Mouse (Mus musculus) layer of hippocampus, adult 9-11 months (tissue): ENCODE data around the gene Gm39115.
A peak's percentile ranks its signal among the peaks of the same experiment; 100 is the strongest.

Source experiments
- DNase-seq: peaks from one replicate; pipeline ENCODE4 v3.0.0; 2022

The Gm39115 gene

DNA sequence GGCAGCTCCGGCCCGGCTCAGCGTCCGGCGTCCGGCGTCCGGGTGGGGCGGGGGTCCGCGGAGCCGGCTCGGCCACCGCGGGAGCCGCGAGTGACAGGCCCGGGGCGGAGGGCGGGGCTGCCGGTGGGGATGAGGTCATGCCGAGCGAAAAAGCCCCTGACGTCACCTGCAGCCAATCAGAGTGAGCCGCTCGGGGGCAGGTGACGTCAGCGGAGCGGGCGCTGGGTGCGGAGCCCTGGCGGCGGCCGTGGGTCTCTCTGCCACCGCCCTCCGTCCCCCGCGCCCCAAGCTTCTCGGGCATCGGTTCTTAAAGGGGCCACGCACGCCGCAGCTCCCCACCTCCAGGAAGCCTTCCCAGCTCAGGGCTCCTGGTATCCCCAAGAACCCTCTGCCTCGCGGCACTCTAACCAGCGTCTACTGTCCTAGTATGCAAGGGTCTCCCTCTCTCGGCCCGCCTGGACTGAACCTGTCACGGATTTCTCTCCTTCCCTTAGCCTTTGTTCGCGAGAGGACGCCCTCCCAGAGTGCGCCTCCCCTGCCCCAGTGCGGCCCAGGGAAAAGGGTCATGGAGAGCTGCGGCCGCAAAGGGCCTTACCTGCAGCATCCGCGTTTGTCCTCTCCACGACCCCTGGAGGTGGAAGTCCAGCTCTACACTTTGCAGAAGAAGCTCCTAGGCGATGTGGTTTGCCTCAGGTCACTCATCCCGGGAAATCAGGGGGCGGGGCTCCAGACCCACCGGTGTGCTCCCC is 40.5 kb downstream of the Gm39115 start, which contains the start of gene Dusp8:
Gene Dusp8, minus strand, starts transcription at position 661 of the 749 bp plus-strand sequence.
- DNase-seq: peak; percentile 94

DNA sequence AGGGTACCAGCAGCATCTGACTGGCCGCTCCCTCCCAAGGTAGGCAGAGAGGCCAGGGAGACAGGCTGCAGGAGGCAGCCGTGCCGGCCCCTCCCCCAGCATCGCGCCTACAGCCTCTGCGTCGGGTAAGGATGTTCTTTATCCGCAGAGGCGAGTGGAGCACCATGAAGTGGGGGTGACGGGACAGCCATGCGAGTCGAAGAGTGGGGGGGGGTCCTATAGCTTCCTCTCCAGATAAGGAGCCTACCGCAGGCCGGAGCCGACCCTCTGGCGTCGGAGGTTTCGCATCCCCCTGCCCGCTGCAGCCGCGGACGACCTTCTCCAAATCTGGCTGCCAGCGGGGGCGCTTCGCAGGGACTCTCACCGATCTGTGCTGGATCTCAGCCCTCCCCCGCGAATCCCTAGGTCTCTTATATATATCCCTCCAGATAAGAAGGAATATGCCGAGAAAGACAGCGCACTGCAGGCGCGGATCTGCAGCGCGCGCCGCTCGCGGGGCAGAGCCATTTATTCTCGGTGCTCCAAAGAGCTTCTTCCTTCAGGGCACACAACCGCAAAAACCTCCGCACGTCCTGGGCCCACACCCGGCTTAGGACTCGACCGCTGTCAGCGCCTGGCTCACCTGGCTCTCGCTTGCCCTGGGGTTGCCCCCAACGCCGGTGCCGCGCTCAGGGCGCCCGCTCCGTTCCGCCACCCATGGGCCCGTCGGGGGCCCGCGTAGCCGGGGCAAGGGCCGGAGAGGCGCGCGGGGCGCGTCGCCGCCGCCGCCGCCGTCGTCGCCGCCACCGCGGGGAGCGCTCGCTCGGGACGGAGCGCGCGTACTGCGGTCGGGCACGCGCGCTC is 41.3 kb downstream of the Gm39115 start:
- DNase-seq: peak; percentile 63

DNA sequence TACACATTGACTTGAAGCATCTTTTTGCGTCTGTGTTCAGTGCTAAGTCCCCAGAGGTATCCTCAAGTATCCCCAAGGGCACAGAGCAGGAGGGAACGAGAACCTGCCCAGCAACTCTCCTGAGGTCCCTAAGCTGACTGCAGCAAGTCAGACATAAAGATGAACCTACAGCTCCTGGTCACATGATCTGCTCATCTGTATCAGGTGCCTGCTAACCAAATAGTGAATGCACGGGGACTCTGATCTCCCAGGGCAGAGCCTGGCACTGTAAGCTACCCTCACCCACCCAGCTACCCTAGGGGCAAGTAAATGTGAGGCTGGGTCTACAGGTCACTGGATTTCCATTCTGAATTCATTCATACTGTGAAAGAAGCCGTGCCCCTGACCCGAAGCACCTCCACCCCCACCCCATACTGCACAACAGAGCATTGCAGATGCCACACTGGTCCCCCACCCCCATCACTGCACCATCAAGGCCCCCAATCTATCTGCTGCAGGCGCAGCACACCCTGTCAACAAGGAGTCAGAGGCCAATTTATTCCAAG is 42.1 kb downstream of the Gm39115 start:
- no peak for DNase-seq

DNA sequence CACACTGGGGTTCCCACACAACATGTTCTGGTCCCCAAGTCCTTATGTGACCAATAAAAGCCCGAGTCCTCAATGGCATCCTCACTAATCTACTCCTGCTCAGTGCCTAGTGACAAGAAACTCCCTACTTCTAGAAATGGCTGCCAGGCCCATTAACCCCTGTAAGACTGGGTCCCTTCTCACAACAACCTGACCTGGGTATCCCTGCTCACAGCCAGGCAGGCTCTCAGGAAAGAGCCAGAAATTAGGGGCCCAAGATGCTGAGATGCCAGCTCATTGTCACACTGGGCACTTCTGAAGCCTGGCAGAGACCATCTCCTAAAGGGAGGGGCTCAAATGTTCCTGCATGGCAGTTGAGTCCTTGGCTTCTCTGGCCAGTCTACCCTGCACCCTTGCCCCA is 42.8 kb downstream of the Gm39115 start:
- no peak for DNase-seq

DNA sequence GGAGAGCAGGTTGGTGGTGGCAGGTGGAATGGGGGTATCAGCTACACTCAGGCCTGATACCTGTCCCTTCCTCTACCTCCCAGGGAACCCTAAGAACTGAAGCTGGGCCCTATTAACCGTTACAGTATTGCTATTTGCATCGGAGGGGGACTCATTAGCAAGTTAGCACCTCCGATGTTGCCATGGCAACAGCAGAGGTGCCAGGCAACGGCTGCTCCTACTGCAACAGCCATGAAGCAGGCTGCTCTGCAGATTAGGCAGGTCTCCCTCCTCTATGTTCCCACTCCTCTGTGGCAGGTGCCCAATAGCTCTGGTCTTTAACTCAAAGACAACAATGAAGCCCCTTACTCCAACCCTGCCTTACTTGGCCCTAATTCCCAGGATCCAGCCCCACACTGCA is 44.0 kb downstream of the Gm39115 start:
- DNase-seq: peak; percentile 85

DNA sequence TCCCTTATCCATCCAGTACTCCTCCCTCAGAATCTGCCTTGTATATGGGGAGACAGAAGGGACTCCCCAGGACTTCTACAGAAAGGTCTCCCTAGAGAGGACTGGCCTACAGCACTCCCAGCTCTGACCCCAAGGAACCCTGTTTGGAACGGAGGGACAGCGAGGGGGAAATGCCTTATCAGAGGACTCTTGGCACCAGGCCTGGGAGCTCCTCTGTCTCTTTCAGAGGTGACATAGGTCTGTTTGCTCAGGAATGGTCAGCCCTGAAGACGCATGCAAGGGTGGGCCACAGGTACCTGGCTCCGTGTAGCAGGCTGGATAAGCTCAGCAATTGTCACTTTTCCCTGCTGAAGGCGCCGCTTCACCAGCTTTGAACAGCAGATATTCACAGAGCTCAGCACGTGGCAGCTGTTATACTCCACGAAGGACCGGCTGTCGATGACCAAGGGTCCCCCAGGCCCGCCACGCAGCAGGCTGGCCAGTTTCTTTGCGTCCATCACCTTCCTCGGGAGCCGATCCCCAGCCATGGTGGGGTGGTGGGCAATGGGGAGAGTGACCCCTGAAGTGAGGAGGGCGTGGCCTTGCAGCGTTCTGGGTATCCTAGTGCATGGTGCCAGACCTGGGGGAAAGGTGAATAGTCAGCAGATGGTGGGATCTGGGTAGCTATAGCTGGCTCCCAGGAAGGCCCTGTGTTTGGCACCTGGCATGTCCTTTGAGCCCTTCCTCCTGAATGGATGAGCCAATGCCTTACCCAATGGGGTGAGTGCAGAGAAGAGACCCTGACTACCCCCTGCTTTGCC is 46.0 kb downstream of the Gm39115 start:
- no peak for DNase-seq

GRCm38 (mm10) chr7:142088886-142089285 is 46.9 kb downstream of the Gm39115 start:
- peak; percentile 74 for DNase-seq

DNA sequence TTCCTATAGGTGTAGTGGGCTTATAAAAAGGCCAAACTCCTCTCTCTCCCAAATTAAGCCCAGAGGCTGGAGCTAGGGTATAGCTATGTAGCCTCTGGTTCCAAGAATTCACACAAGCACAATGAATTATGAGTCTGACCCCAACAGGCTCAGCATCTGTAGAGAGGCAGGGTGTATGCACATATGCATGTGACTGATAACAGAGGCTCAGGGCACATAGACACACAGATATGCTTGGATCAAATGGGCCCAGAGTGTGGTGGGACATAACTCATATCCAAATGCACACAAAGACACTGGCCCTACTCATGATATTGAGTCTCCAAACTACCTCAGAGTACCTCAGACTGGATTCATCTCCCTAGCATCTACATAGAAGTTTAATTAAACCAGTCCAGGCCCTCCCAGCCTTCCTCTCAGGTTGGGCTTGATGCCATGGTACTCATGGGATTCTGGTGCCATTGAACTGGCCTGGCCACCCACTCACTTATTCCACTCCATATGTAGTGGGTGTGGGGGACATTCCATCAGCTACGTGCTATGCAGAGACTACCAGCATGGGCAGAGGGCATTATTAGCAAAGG is 48.7 kb downstream of the Gm39115 start:
- DNase-seq: no peak

GRCm38 (mm10) chr7:142086159-142086905 is 49.5 kb downstream of the Gm39115 start:
- no peak for DNase-seq
